Mouse (Mus musculus) lung, embryonic 16.5 days (tissue): ENCODE data around the gene Sp8. TPM values are rescaled to one million over a fixed set of nuclear protein-coding genes. Genes with fewer than 3 reads are reported as not detected.

Source experiments
- ATAC-seq: fragments of 200-750 bp; cut with Nextera tagmentation; 2 replicates; pipeline ENCODE4 v1.8.0; 2017; ENCODE audit warnings: low read depth, mild to moderate bottlenecking, moderate library complexity
- H3K27ac ChIP-seq: fragments of 300-500 bp; sonication (generic); 2 replicates; pipeline ENCODE4 v1.5.1; 2014; ENCODE audit warnings: mild to moderate bottlenecking, control low read depth, low read length
- H3K27me3 ChIP-seq: fragments of 300-500 bp; sonication (generic); 2 replicates; pipeline ENCODE4 v1.6.1; 2014; ENCODE audit warnings: low read depth, low read length, mixed read lengths; ENCODE audit not compliant: control insufficient read depth, insufficient read depth
- H3K36me3 ChIP-seq: fragments of 300-500 bp; sonication (generic); 2 replicates; pipeline ENCODE4 v1.6.1; 2014; ENCODE audit warnings: low read length; ENCODE audit not compliant: control insufficient read depth, insufficient read depth
- H3K4me1 ChIP-seq: fragments of 300-500 bp; sonication (generic); replicated peaks from 2 replicates; pipeline ENCODE4 v1.6.1; 2014; ENCODE audit warnings: low read length, mixed read lengths; ENCODE audit not compliant: control insufficient read depth, insufficient read depth
- H3K4me2 ChIP-seq: fragments of 300-500 bp; sonication (generic); 2 replicates; pipeline ENCODE4 v1.6.1; 2014; ENCODE audit warnings: low read depth, low read length, control low read depth
- H3K4me3 ChIP-seq: fragments of 300-500 bp; sonication (generic); 2 replicates; pipeline ENCODE4 v1.5.1; 2014; ENCODE audit warnings: mild to moderate bottlenecking, low read length, control low read depth
- H3K9ac ChIP-seq: fragments of 300-500 bp; sonication (generic); 2 replicates; pipeline ENCODE4 v1.6.1; 2014; ENCODE audit warnings: low read length, control low read depth
- H3K9me3 ChIP-seq: fragments of 300-500 bp; sonication (generic); 2 replicates; pipeline ENCODE4 v1.6.1; 2016; ENCODE audit warnings: low read length; ENCODE audit not compliant: control insufficient read depth
- WGBS: fragments of 180-500 bp; shearing (Covaris S2); extraction: QIAGEN DNeasy Blood & Tissue Kit; methylation state at CpG from one replicate; pipeline ENCODE4 v1.1.7; 2014; 5-methylcytosine and 5-hydroxymethylcytosine counted together
- polyA plus RNA-seq: library from polyadenylated mRNA; unstranded; fragments of >200 nt; fragmentation: Nextera tagmentation; extraction: Ambion mirVana; gene quantifications from 2 replicates; pipeline ENCODE4 v1.2.1, GENCODE M21; 2015

The Sp8 gene
- polyA plus RNA-seq, 1 experiment from 2014 or later, result 0.03 TPM

DNA sequence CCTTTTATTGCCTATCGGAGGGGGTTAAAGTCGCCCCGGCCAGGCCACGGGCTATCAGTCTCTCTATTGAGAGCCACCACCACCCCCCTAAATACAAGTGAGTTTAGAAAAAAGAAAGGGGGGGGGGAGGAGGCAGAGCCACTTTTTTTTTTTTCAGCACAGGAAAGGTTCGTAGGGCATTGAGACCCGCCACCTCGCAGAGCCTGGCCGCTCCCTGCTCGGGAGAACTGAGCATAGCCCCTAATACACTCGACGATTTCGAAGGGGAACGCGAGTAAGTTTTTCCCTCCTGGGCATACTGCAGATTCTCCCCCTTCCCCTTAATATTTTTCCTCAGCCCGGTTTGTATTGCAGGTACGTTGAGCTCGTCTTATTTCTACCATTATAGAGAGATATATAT is 1.3 kb downstream of the Sp8 start:
- H3K4me2 ChIP-seq, result peak overlapping the region; percentile 84
- H3K27ac ChIP-seq, result no peak overlapping the region
- peaks cover 86% of the 10 kb centered on the region for H3K27me3 ChIP-seq
- no peak overlapping the region for H3K9ac ChIP-seq
- no peaks in the 10 kb centered on the region for H3K36me3 ChIP-seq
- no peaks in the 10 kb centered on the region for H3K9me3 ChIP-seq
- H3K4me1 ChIP-seq, result peaks cover 18% of the 10 kb centered on the region
- peak overlapping the region; percentile 55 for H3K4me3 ChIP-seq
- no peak for ATAC-seq
- WGBS, result under 1% methylated on average over 17 of the region's 17 CpGs

DNA sequence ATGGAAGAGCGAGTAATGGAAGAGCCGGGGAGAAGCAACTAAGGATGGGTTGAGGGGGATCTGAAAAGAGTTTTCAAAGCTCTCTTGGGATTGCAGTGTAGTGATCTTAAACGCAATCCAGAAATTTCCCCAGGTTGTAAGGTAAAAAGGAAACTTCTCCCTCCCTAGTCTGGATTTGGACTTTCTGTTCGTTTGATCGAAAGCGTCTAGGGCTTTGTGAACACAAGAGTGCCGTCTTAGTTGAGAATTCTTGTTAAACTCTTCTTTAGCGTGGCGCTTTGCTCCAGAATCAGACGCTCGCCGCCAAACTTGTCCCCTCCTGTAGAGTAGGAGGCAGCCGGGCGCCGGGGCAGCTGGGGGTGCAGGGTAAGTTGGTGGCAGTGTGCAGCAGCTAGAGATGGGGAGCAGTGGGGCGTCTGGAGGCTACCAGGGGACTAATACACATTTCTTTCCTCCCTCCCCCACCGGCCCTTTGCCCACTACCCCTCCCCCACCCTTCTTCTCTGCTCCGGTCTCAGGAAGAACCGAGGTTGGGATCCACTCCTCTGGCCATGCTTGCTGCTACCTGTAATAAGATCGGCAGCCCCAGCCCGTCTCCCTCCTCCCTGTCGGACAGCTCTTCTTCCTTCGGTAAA is 1.8 kb downstream of the Sp8 start:
- H3K4me2 ChIP-seq, result peak overlapping the region; percentile 55
- H3K27me3 ChIP-seq, result peaks cover 85% of the 10 kb centered on the region
- H3K27ac ChIP-seq, result no peak overlapping the region
- no peak overlapping the region for H3K9ac ChIP-seq
- no peak for ATAC-seq
- H3K4me3 ChIP-seq, result peak overlapping the region; percentile 33
- under 1% methylated on average over 23 of the region's 23 CpGs for WGBS
- H3K4me1 ChIP-seq, result peaks cover 18% of the 10 kb centered on the region
- H3K36me3 ChIP-seq, result no peaks in the 10 kb centered on the region
- H3K9me3 ChIP-seq, result no peaks in the 10 kb centered on the region

DNA sequence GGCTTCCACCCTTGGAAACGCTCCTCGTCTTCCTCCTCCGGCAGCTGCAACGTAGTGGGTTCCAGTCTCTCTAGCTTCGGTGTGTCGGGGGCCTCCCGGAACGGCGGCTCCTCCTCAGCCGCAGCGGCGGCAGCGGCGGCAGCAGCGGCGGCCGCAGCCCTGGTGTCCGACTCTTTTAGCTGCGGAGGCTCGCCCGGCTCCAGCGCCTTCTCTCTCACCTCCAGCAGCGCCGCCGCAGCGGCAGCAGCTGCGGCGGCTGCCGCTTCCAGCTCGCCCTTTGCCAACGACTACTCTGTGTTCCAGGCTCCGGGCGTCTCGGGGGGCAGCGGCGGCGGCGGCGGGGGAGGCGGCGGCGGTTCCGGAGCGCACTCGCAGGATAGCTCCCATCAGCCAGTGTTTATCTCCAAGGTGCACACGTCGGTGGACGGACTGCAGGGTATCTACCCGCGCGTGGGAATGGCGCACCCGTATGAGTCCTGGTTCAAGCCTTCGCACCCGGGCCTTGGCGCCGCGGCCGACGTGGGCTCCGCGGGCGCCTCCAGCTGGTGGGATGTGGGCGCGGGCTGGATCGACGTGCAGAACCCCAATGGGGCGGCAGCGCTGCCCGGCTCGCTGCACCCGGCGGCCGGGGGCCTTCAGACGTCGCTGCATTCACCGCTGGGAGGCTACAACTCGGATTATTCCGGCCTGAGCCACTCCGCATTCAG is 2.5 kb downstream of the Sp8 start:
- Histone ChIP-seq H3K4me2 (peak overlapping the region; percentile 55), H3K9ac (no peak overlapping the region), H3K9me3 (no peaks in the 10 kb centered on the region), H3K4me1 (peaks cover 18% of the 10 kb centered on the region), H3K4me3 (peak overlapping the region; percentile 33), H3K27me3 (peaks cover 85% of the 10 kb centered on the region), H3K36me3 (no peaks in the 10 kb centered on the region), H3K27ac (no peak overlapping the region)
- WGBS, result under 1% methylated on average over 80 of the region's 80 CpGs
- ATAC-seq, result peak; percentile 30

DNA sequence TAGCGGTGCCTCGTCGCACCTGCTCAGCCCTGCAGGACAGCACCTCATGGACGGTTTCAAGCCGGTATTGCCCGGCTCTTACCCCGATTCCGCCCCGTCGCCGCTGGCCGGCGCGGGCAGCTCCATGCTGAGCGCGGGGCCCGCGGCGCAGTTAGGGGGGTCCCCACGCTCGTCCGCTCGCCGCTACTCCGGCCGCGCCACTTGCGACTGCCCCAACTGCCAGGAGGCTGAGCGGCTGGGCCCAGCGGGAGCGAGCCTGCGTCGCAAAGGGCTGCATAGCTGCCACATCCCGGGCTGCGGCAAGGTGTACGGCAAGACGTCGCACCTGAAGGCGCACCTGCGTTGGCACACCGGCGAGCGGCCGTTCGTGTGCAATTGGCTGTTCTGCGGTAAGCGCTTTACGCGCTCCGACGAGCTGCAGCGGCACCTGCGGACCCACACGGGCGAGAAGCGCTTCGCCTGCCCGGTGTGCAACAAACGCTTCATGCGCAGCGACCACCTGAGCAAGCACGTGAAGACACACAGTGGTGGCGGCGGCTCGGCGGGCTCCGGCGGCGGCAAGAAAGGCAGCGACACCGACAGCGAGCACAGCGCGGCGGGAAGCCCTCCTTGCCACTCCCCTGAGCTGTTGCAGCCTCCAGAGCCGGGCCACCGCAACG is 3.2 kb downstream of the Sp8 start:
- ATAC-seq, result peak; percentile 37
- Histone ChIP-seq H3K4me3 (peak overlapping the region; percentile 33; the same call in 1 of the 2 replicates), H3K4me2 (peak overlapping the region; percentile 55; the same call in 1 of the 2 replicates), H3K4me1 (peaks cover 20% of the 10 kb centered on the region), H3K27me3 (peaks cover 83% of the 10 kb centered on the region), H3K9ac (no peak overlapping the region), H3K9me3 (no peaks in the 10 kb centered on the region), H3K27ac (no peak overlapping the region), H3K36me3 (no peaks in the 10 kb centered on the region)
- WGBS, result under 1% methylated on average over 69 of the region's 78 CpGs

DNA sequence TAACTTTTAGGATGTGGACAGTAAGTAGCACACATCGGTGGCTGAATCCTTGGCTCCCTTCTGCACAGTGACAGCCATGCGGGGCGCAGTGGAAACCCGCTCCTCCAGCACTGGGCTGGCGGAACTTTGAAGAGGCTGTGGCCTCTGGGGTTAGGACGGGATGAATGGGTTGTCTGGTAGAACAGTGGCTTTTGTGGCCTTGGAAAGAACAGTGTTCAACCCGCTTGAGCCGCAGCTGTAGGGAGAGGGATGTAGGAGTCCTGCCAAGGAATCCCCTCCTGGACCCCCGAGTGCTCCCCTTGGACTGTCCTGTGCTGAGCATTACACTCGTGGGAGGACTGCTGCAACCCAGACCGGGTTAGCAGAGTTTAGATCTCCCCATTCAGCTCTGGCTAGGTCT is 3.9 kb downstream of the Sp8 start:
- Histone ChIP-seq H3K4me3 (no peak overlapping the region), H3K4me1 (peaks cover 22% of the 10 kb centered on the region), H3K9me3 (no peaks in the 10 kb centered on the region), H3K27ac (no peak overlapping the region), H3K27me3 (peaks cover 80% of the 10 kb centered on the region), H3K4me2 (no peak overlapping the region), H3K9ac (no peak overlapping the region), H3K36me3 (no peaks in the 10 kb centered on the region)
- under 1% methylated on average over 11 of the region's 11 CpGs for WGBS
- ATAC-seq, result no peak

DNA sequence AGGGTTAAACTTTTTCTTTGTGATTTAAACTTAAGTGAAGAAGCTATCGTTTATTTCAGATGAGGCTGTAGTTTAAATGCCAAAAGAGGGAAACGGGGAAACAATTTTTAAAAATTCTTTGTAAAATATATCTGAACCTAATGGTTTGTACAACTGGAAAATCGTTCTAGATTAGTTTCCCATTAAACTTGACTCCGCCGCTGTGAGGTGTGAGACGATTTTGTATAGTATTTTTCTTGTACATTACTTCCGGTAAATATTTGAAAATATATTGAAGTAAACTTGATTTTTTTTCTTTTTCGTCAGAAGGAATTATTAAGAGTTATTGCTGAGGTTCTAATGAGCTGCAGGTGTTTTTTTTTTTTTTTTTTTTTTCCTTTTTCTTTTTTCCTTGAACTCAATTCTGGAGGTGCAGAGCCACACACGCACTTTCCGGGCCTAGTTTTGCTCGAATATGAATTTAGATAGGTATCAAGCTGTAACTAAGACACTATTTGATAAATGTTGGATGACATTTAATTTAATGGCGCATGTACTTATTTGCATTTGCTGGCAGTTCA is 4.8 kb downstream of the Sp8 start:
- Histone ChIP-seq H3K4me3 (no peak overlapping the region), H3K9me3 (no peaks in the 10 kb centered on the region), H3K4me2 (no peak overlapping the region), H3K36me3 (no peaks in the 10 kb centered on the region), H3K27me3 (peaks cover 78% of the 10 kb centered on the region), H3K27ac (no peak overlapping the region), H3K4me1 (peaks cover 22% of the 10 kb centered on the region), H3K9ac (no peak overlapping the region)
- 28% methylated on average over 12 of the region's 12 CpGs for WGBS
- ATAC-seq, result no peak

DNA sequence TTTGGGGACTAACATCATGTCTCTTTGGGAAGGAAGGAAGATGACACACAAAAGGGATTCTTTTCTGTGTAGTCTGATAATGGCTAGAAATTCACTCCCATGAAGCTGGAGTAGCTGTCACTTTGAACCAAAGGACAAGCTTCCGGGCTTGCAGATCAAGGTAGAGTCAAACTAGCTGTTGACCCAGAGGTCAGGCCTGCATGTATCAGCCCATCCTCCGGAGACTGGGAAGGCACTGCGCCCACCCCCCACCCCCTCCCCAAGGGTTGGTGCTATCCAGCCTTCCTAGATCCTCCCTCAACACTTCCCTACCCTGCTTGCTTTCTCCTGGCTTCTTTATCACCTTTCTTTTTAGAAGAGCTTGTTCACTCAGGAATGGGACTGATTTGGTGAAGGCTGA is 7.2 kb downstream of the Sp8 start:
- Histone ChIP-seq H3K27ac (no peak overlapping the region), H3K4me1 (peaks cover 14% of the 10 kb centered on the region), H3K27me3 (peaks cover 68% of the 10 kb centered on the region), H3K4me3 (no peak overlapping the region), H3K36me3 (no peaks in the 10 kb centered on the region), H3K9me3 (no peaks in the 10 kb centered on the region), H3K4me2 (no peak overlapping the region), H3K9ac (no peak overlapping the region)
- 3% methylated on average over 3 of the region's 3 CpGs for WGBS
- no peak for ATAC-seq

DNA sequence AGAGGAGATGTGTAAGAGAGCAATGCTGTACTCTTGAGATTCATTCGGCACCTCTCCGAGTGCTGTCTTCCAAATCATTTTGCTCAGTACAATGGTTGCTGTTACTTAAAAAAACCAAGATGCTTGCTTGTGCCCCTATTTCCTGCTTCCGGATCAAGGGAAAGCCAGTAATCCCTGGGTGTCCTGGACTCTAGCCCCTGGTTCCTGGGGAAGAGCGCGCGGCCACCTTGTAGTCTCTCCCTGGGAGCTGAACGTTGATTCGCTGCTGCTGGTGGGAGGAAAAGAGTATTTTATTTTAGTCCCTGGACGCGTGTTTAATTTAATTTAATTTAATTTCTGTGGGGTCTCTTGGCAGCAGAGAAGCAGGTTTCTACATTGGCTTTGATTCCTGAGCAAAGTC is 8.3 kb downstream of the Sp8 start:
- H3K4me3 ChIP-seq, result peak overlapping the region; percentile 46
- peaks cover 3% of the 10 kb centered on the region for H3K4me1 ChIP-seq
- peak overlapping the region; percentile 69 for H3K4me2 ChIP-seq
- WGBS, result under 1% methylated on average over 10 of the region's 10 CpGs
- no peak for ATAC-seq
- H3K27me3 ChIP-seq, result peaks cover 59% of the 10 kb centered on the region
- no peak overlapping the region for H3K27ac ChIP-seq
- H3K36me3 ChIP-seq, result no peaks in the 10 kb centered on the region
- no peak overlapping the region for H3K9ac ChIP-seq
- H3K9me3 ChIP-seq, result no peaks in the 10 kb centered on the region

DNA sequence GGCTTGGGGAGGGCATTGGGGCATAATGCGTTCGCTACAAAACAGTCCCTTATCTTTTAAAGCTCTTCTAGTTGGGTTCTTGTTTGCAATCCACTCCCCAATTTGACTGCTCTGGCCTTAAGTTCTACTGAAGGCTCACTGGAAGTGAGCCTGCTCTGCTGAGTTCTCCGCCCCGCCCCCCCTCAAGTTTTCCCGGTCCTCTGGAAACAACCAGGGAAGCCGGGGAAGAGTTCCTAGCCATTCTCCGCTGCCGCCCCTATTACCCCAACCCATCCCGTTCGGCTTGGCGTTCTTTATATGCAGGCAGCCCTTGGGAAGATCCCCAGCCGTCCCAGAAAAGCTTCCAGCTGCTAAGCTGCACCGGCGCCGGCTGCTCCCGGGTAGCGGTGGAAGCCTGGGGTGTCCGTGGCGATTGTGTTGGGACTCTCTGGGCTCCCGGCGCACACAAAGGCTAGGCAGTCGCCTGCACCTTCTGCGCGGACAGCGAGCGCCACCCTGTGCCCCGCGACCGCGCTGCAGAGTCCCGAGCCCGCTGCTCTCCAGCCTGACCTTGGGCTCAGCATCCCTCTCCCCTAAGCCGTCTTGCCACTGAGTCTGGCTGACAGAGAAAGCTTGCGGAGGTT is 8.8 kb downstream of the Sp8 start:
- peak; percentile 98 for ATAC-seq
- H3K27me3 ChIP-seq, result peaks cover 55% of the 10 kb centered on the region
- 0% methylated on average over 34 of the region's 34 CpGs for WGBS

More for the DNA sequence above, 8.8 kb downstream of the Sp8 start:
- Histone ChIP-seq H3K27ac (no peak overlapping the region), H3K4me3 (peak overlapping the region; percentile 46), H3K9ac (0 out of 2 replicates have a peak overlapping the region, but pooled peaks have one; percentile 21), H3K4me1 (peaks cover 3% of the 10 kb centered on the region; the same call in 1 of the 2 replicates), H3K36me3 (no peaks in the 10 kb centered on the region), H3K4me2 (peak overlapping the region; percentile 69), H3K9me3 (no peaks in the 10 kb centered on the region)
